Mouse (Mus musculus): ENCODE results near the gene Psmf1.

GRCm38 (mm10) chr2:151682976-151683375 is 61.0 kb downstream of the Psmf1 start:
- TF ChIP-seq POLR2A (IDR thresholded peaks at IDR 0.05; ENCODE audit: insufficient read depth, low read depth, low read length) (no peak), CTCF (IDR thresholded peaks at IDR 0.05) (no peak), EP300 (IDR thresholded peaks at IDR 0.05; ENCODE audit: insufficient read depth, low read depth, low read length) (no peak)
